Mouse (Mus musculus) cerebellum, postnatal 4 days (tissue): Measurements from ENCODE around the gene Olfr63.
"Not testable (repeated sequence)": the region's sequence is repeated elsewhere in the genome, so short reads cannot be mapped to it uniquely, and the experiment has no call there.

Experiments
- DNase-seq, 2 experiments: peaks; one replicate each; pipeline ENCODE4 v3.0.0; 2022; ENCODE audit warnings: low spot score in 2 of 2, mixed read lengths in 1 of 2

Gene Olfr63

DNA sequence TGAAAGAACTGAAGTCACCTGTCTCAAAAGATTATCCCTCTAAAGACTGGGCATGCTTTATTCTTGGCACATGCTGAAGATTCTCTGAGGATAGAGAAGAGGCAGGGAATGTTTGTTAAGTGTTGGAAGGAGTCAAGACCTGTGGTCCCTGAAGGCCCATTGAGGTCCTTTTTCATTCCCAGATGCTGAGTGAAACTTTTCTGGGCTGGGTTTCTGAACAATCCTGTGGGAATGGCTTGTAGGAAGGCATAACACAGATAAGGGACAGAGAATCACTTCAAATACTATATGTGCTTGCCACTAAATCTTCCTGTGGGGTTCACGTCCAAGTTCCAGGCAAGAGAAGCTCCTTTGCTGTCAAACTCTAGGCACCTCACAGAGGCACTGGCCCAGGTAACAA, at the start of gene Olfr63:
Gene Olfr63, plus strand, starts transcription at position 301 of the 400 bp plus-strand sequence.
- DNase-seq = no peak

DNA sequence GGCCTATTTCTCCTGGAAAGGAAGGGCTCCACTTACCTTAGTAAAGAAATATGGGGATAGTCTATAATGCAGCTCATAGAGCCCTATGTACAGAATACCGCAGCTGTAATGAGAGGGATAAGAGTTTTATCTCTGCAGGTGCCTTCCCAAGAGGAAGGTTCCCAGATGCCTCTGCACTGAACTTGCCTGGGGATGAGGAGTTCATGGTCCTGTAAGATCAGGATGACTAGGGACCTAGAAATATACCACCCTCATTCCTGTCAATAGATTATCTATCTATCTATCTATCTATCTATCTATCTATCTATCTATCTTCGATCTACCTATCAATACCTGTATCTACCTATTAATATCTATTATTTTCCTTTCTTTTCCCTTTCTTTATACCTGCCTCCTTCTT, 42.9 kb upstream of the Olfr63 start, which contains the start of gene Olfr1564:
Gene Olfr1564, minus strand, starts transcription at position 101 of the 400 bp plus-strand sequence.
- DNase-seq = no peak

DNA sequence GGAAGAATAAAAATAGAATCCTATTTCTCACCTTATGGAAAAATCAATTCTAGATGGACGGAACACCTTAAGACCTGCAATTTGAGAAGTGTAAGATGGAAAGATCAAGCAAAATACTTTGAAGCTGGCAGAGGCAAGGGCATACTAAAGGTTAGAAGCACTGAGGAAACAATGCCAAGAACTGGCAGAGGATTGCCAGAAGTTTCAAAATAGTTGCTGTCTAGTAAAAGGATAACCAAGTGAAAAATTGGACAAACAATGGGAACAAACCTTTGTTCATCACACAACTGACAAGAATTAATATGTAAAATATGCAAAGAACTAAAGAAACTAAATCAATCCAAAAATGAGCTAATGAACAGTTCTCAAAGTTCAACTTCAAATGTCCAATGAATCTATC, 27.8 kb upstream of the Olfr63 start:
- DNase-seq = not testable (repeated sequence)

DNA sequence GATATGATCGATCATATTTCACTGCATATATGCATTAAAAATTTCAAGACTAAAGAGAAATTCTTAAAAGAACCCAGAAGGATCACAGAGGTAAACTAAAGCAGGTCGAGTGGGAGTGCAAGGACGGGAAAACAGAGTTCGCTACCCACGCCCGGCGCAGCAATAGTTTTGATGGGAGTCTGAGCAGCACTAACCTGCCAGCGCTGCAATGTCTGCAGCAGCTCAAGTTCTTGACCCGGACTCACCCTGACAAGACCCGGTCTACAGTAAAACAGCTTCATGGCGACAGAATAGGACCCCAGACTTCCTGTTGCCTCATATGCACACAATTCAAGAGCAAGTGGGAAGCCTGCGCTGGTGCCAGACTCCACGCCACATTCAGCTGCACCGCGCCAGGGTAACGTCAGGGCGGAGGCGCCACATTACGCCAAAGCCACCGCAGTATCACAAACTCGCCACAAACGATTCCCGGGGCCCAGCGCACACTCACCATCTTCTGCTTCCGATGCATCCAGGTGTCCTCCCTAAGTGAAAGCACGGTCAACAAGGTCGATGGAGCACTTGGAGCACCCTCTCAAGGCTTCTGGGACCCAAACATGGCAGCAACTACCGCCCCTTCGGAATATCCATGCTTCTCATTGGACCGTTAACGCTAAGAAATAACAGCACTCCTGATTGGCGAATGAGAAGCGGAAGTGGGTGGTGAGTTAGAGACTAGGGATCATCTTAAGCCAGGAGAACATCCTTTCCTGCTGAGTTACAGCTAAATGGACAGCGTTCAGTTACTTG, 9.8 kb upstream of the Olfr63 start, which contains the start of gene Zfp955a:
Gene Zfp955a, minus strand, starts transcription at position 616 of the 789 bp plus-strand sequence.
- not testable (repeated sequence) for DNase-seq

DNA sequence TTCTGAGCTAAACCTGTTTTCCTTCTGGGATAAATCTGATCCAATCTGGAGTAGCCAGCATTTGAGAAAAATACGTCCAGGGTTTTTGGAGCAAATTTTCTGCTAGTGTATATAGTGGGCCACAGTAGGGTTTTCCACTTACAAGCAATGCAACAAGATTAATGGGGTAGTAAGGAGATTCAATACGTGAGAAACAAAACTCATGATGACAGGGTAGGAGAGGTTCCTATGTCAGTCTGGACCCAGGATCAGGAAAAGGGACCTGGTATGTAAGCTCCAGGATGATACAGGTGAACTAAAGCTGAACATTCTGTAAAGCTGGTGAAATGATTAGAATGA, 9.2 kb upstream of the Olfr63 start:
- DNase-seq = not testable (repeated sequence)

- no peak for DNase-seq
Observed at GRCm38 (mm10) chr17:33268907-33269306, 4.4 kb downstream of the Olfr63 start.

DNA sequence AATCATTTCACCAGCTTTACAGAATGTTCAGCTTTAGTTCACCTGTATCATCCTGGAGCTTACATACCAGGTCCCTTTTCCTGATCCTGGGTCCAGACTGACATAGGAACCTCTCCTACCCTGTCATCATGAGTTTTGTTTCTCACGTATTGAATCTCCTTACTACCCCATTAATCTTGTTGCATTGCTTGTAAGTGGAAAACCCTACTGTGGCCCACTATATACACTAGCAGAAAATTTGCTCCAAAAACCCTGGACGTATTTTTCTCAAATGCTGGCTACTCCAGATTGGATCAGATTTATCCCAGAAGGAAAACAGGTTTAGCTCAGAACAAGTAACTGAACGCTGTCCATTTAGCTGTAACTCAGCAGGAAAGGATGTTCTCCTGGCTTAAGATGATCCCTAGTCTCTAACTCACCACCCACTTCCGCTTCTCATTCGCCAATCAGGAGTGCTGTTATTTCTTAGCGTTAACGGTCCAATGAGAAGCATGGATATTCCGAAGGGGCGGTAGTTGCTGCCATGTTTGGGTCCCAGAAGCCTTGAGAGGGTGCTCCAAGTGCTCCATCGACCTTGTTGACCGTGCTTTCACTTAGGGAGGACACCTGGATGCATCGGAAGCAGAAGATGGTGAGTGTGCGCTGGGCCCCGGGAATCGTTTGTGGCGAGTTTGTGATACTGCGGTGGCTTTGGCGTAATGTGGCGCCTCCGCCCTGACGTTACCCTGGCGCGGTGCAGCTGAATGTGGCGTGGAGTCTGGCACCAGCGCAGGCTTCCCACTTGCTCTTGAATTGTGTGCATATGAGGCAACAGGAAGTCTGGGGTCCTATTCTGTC, 24.8 kb downstream of the Olfr63 start, which contains the start of gene Zfp955b:
Gene Zfp955b, plus strand, starts transcription at position 506 of the 837 bp plus-strand sequence.
- DNase-seq = not testable (repeated sequence)

DNA sequence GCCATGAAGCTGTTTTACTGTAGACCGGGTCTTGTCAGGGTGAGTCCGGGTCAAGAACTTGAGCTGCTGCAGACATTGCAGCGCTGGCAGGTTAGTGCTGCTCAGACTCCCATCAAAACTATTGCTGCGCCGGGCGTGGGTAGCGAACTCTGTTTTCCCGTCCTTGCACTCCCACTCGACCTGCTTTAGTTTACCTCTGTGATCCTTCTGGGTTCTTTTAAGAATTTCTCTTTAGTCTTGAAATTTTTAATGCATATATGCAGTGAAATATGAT, 25.3 kb downstream of the Olfr63 start:
- not testable (repeated sequence) for DNase-seq
